ENCODE assay signal across 25 mouse cellular contexts in genomic region chr4:91051913-91052312, GRCm38 (mm10).
"Had no signal": no experiment of that assay in that cellular context is flagged by ENCODE, and none has a peak within 500 bp of the region (broad histone marks: within the 10 kb centered on the region; RNA-seq: fewer than 3 reads in every experiment).

No protein-coding gene starts in this region.

- H3K4me1 ChIP-seq: heart, embryonic 10.5 days; hindbrain, embryonic 10.5 days; hindbrain, embryonic 12.5 days; intestine, embryonic 15.5 days; limb, embryonic 13.5 days; limb, embryonic 15.5 days; liver, embryonic 12.5 days had no signal

- H3K4me3 ChIP-seq: gastrocnemius, adult 2 months; heart, embryonic 10.5 days; heart, embryonic 12.5 days; hindbrain, embryonic 10.5 days; hindbrain, embryonic 12.5 days; intestine, embryonic 15.5 days; limb, embryonic 13.5 days; limb, embryonic 15.5 days; liver, embryonic 12.5 days had no signal

- H3K4me2 ChIP-seq: heart, embryonic 12.5 days; hindbrain, embryonic 12.5 days; hindbrain, embryonic 14.5 days; intestine, embryonic 15.5 days; limb, embryonic 13.5 days; limb, embryonic 15.5 days; liver, embryonic 12.5 days had no signal

- H3K36me3 ChIP-seq: heart, embryonic 10.5 days; heart, embryonic 12.5 days; hindbrain, embryonic 10.5 days; hindbrain, embryonic 12.5 days; intestine, embryonic 15.5 days; limb, embryonic 13.5 days; limb, embryonic 15.5 days; liver, embryonic 12.5 days had no signal

- DNase-seq: gastrocnemius, adult 2 months; gastrocnemius, postnatal 10 days; gastrocnemius, postnatal 25 days; heart, postnatal 10 days; heart, postnatal 4 days; kidney, adult 18-20 months; kidney, adult 8-10 months; kidney, postnatal 14 days; kidney, postnatal 36 days; layer of hippocampus, adult 9-11 months; layer of hippocampus, postnatal 36 days; left cerebral cortex, postnatal 4 days had no signal

- H3K27ac ChIP-seq: gastrocnemius, adult 2 months; heart, embryonic 10.5 days; hindbrain, embryonic 10.5 days; hindbrain, embryonic 12.5 days; hindbrain, embryonic 14.5 days; intestine, embryonic 15.5 days; kidney, postnatal 0 days; limb, embryonic 13.5 days; limb, embryonic 15.5 days; liver, embryonic 12.5 days had no signal

- ATAC-seq: hindbrain, embryonic 16.5 days; inflammation-experienced regulatory T-cells, adult 6 months; intestine, embryonic 15.5 days; intestine, postnatal 0 days; liver, embryonic 12.5 days had no signal

- H3K27me3 ChIP-seq: heart, embryonic 12.5 days; hindbrain, embryonic 12.5 days; intestine, embryonic 15.5 days; limb, embryonic 13.5 days; limb, embryonic 15.5 days; liver, embryonic 12.5 days had no signal

- H3K9me3 ChIP-seq: heart, embryonic 10.5 days; heart, embryonic 12.5 days; hindbrain, embryonic 10.5 days; hindbrain, embryonic 12.5 days; intestine, embryonic 15.5 days; limb, embryonic 13.5 days; limb, embryonic 15.5 days; liver, embryonic 12.5 days had no signal

- H3K9ac ChIP-seq: heart, embryonic 12.5 days; hindbrain, embryonic 12.5 days; hindbrain, embryonic 14.5 days; intestine, embryonic 15.5 days; limb, embryonic 13.5 days; limb, embryonic 15.5 days; liver, embryonic 12.5 days had no signal
